Mouse (Mus musculus) limb, embryonic 10.5 days (tissue): ENCODE measurements at regions not wholly inside any gene's neighbourhood (a gene's known extent, or its start where the extent isn't known, plus 50 kb on each side); places are given as distances from the start of the nearest gene placed in this dataset.
"Not testable (repeated sequence)": the region's sequence is repeated elsewhere in the genome, so short reads cannot be mapped to it uniquely, and the experiment has no call there.

ENCODE experiments used
- DNase-seq: peaks from one replicate; pipeline ENCODE4 v3.0.0-alpha.2; 2017; ENCODE audit warnings: low spot score
- H3K27ac ChIP-seq: fragments of 300-500 bp; sonication (generic); 2 replicates; pipeline ENCODE4 v1.5.1; 2016; ENCODE audit warnings: mild to moderate bottlenecking
- H3K27me3 ChIP-seq: fragments of 300-500 bp; sonication (generic); 2 replicates; pipeline ENCODE4 v1.6.1; 2016; ENCODE audit warnings: low read depth, mild to moderate bottlenecking; ENCODE audit not compliant: poor library complexity, severe bottlenecking
- H3K36me3 ChIP-seq: fragments of 300-500 bp; sonication (generic); 2 replicates; pipeline ENCODE4 v1.6.1; 2016; ENCODE audit warnings: mild to moderate bottlenecking, moderate library complexity
- H3K4me1 ChIP-seq: fragments of 300-500 bp; sonication (generic); 2 replicates; pipeline ENCODE4 v1.6.1; 2016
- H3K4me3 ChIP-seq: fragments of 300-500 bp; sonication (generic); 2 replicates; pipeline ENCODE4 v1.5.1; 2016; ENCODE audit warnings: mild to moderate bottlenecking, moderate library complexity
- H3K9me3 ChIP-seq: fragments of 300-500 bp; sonication (generic); replicated peaks from 2 replicates; pipeline ENCODE4 v1.6.1; 2016; ENCODE audit warnings: mild to moderate bottlenecking
- WGBS: fragments of 180-500 bp; shearing (Covaris S2); methylation state at CpG from one replicate; pipeline ENCODE4 v1.1.7; 2016; 5-methylcytosine and 5-hydroxymethylcytosine counted together

- no peak for DNase-seq
- Histone ChIP-seq H3K27me3 (peaks cover 74% of the 10 kb centered on the region), H3K4me1 (peaks cover 52% of the 10 kb centered on the region), H3K4me3 (no peak overlapping the region), H3K27ac (peak overlapping the region; percentile 37; the same call in 1 of the 2 replicates), H3K36me3 (no peaks in the 10 kb centered on the region), H3K9me3 (no peaks in the 10 kb centered on the region)
- WGBS = 79% methylated on average over 8 of the region's 8 CpGs
Measured at GRCm38 (mm10) chr6:100416046-100416445, 128.8 kb upstream of the Rybp start.

GRCm38 (mm10) chr6:100415514-100415913 is 128.2 kb upstream of the Rybp start:
- H3K27me3 ChIP-seq = peaks cover 69% of the 10 kb centered on the region
- WGBS = 72% methylated on average over 7 of the region's 7 CpGs

GRCm38 (mm10) chr6:100414836-100415235 is 127.6 kb upstream of the Rybp start:
- no peaks in the 10 kb centered on the region for H3K36me3 ChIP-seq
- 70% methylated on average over 4 of the region's 4 CpGs for WGBS
- H3K27ac ChIP-seq = no peak overlapping the region
- no peak overlapping the region for H3K4me3 ChIP-seq
- no peaks in the 10 kb centered on the region for H3K9me3 ChIP-seq
- peaks cover 62% of the 10 kb centered on the region for H3K27me3 ChIP-seq
- no peak for DNase-seq
- peaks cover 40% of the 10 kb centered on the region for H3K4me1 ChIP-seq

More at GRCm38 (mm10) chr6:100415514-100415913, 128.2 kb upstream of the Rybp start:
- Histone ChIP-seq H3K27ac (peak overlapping the region; percentile 37; the same call in 1 of the 2 replicates), H3K4me1 (peaks cover 47% of the 10 kb centered on the region), H3K36me3 (no peaks in the 10 kb centered on the region), H3K9me3 (no peaks in the 10 kb centered on the region), H3K4me3 (no peak overlapping the region)
- DNase-seq = no peak

- H3K36me3 ChIP-seq = no peaks in the 10 kb centered on the region
- no peak overlapping the region for H3K27ac ChIP-seq
- H3K9me3 ChIP-seq = no peaks in the 10 kb centered on the region
- H3K27me3 ChIP-seq = peaks cover 57% of the 10 kb centered on the region
- WGBS = 68% methylated on average over 5 of the region's 5 CpGs
- DNase-seq = no peak
- H3K4me1 ChIP-seq = peaks cover 41% of the 10 kb centered on the region
- H3K4me3 ChIP-seq = no peak overlapping the region
Measured at GRCm38 (mm10) chr6:100412486-100412885, 125.2 kb upstream of the Rybp start.

GRCm38 (mm10) chr6:100411968-100412367 is 124.7 kb upstream of the Rybp start:
- no peak overlapping the region for H3K4me3 ChIP-seq
- WGBS = 54% methylated on average over 4 of the region's 4 CpGs
- no peaks in the 10 kb centered on the region for H3K9me3 ChIP-seq
- no peaks in the 10 kb centered on the region for H3K36me3 ChIP-seq
- 0 out of 2 replicates have a peak overlapping the region, but pooled peaks have one; percentile 16 for H3K27ac ChIP-seq
- peaks cover 36% of the 10 kb centered on the region for H3K4me1 ChIP-seq
- peaks cover 52% of the 10 kb centered on the region for H3K27me3 ChIP-seq
- no peak for DNase-seq

GRCm38 (mm10) chr6:100410067-100410631 is 122.9 kb upstream of the Rybp start:
- Histone ChIP-seq H3K27me3 (peaks cover 33% of the 10 kb centered on the region), H3K4me3 (no peak overlapping the region), H3K9me3 (no peaks in the 10 kb centered on the region), H3K27ac (no peak overlapping the region), H3K36me3 (no peaks in the 10 kb centered on the region), H3K4me1 (peaks cover 18% of the 10 kb centered on the region)
- DNase-seq = no peak
- WGBS = 96% methylated on average over 8 of the region's 8 CpGs

GRCm38 (mm10) chr6:100408826-100409225 is 121.5 kb upstream of the Rybp start:
- no peak for DNase-seq
- 83% methylated on average over 8 of the region's 8 CpGs for WGBS
- Histone ChIP-seq H3K36me3 (no peaks in the 10 kb centered on the region), H3K9me3 (no peaks in the 10 kb centered on the region), H3K27ac (no peak overlapping the region), H3K4me1 (peaks cover 26% of the 10 kb centered on the region), H3K27me3 (peaks cover 23% of the 10 kb centered on the region), H3K4me3 (no peak overlapping the region)

- Histone ChIP-seq H3K27me3 (peaks cover 14% of the 10 kb centered on the region), H3K36me3 (no peaks in the 10 kb centered on the region), H3K4me1 (peaks cover 34% of the 10 kb centered on the region), H3K4me3 (no peak overlapping the region), H3K9me3 (no peaks in the 10 kb centered on the region), H3K27ac (no peak overlapping the region)
- 87% methylated on average over 4 of the region's 4 CpGs for WGBS
- no peak for DNase-seq
Measured at GRCm38 (mm10) chr6:100406504-100406903, 119.2 kb upstream of the Rybp start.

- WGBS = 50% methylated on average over 3 of the region's 3 CpGs
- Histone ChIP-seq H3K36me3 (no peaks in the 10 kb centered on the region), H3K9me3 (no peaks in the 10 kb centered on the region), H3K27me3 (peaks cover 14% of the 10 kb centered on the region), H3K4me3 (no peak overlapping the region), H3K4me1 (peaks cover 44% of the 10 kb centered on the region), H3K27ac (peak overlapping the region; percentile 42; the same call in 1 of the 2 replicates)
- DNase-seq = peak; percentile 71
Measured at GRCm38 (mm10) chr6:100404161-100404560, 116.9 kb upstream of the Rybp start.

- no peaks in the 10 kb centered on the region for H3K9me3 ChIP-seq
- peaks cover 40% of the 10 kb centered on the region for H3K4me1 ChIP-seq
- H3K27ac ChIP-seq = peak overlapping the region; percentile 54; the same call in 1 of the 2 replicates
- no peaks in the 10 kb centered on the region for H3K36me3 ChIP-seq
- DNase-seq = peak; percentile 69
- H3K27me3 ChIP-seq = no peaks in the 10 kb centered on the region; the same call in 1 of the 2 replicates
- 28% methylated on average over 4 of the region's 4 CpGs for WGBS
- H3K4me3 ChIP-seq = no peak overlapping the region
Measured at GRCm38 (mm10) chr6:100402716-100403115, 115.4 kb upstream of the Rybp start.

- Histone ChIP-seq H3K4me1 (peaks cover 46% of the 10 kb centered on the region), H3K27me3 (no peaks in the 10 kb centered on the region; the same call in 1 of the 2 replicates), H3K4me3 (no peak overlapping the region), H3K36me3 (no peaks in the 10 kb centered on the region), H3K9me3 (no peaks in the 10 kb centered on the region), H3K27ac (no peak overlapping the region)
- WGBS = 87% methylated on average over 2 of the region's 2 CpGs
- DNase-seq = no peak
Measured at GRCm38 (mm10) chr6:100401728-100402127, 114.4 kb upstream of the Rybp start.

GRCm38 (mm10) chr6:100399387-100399786 is 112.1 kb upstream of the Rybp start:
- H3K9me3 ChIP-seq, DNase-seq, H3K4me3 ChIP-seq, H3K27me3 ChIP-seq, H3K36me3 ChIP-seq: not testable (repeated sequence)
- 94% methylated on average over 1 of the region's 1 CpGs for WGBS
- Histone ChIP-seq H3K4me1 (peaks cover 47% of the 10 kb centered on the region), H3K27ac (0 out of 2 replicates have a peak overlapping the region, but pooled peaks have one; percentile 10)

- WGBS = 75% methylated on average over 14 of the region's 14 CpGs
- H3K9me3 ChIP-seq = no peaks in the 10 kb centered on the region
- H3K4me1 ChIP-seq = peaks cover 23% of the 10 kb centered on the region
- no peak for DNase-seq
- H3K27me3 ChIP-seq = peaks cover 5% of the 10 kb centered on the region; the same call in 1 of the 2 replicates
- H3K27ac ChIP-seq = peak overlapping the region; percentile 19; the same call in 1 of the 2 replicates
- no peak overlapping the region for H3K4me3 ChIP-seq
- no peaks in the 10 kb centered on the region for H3K36me3 ChIP-seq
Measured at GRCm38 (mm10) chr6:100396311-100397200, 109.3 kb upstream of the Rybp start.
